Mouse (Mus musculus) kidney, embryonic 15.5 days (tissue): ENCODE measurements around the gene Nlrp5. TPM values are rescaled to one million over a fixed set of nuclear protein-coding genes. Genes with fewer than 3 reads are reported as not detected.
"Not testable (repeated sequence)": the region's sequence is repeated elsewhere in the genome, so short reads cannot be mapped to it uniquely, and the experiment has no call there.

Source experiments
- ATAC-seq: fragments of 200-750 bp; cut with Nextera tagmentation; replicated peaks from 2 replicates; pipeline ENCODE4 v1.8.0; 2017; ENCODE audit warnings: moderate TSS enrichment; ENCODE audit not compliant: low FRiP score
- H3K27ac ChIP-seq: fragments of 300-500 bp; sonication (generic); 2 replicates; pipeline ENCODE4 v1.5.1; 2015; ENCODE audit warnings: mild to moderate bottlenecking, inconsistent platforms
- H3K27me3 ChIP-seq: fragments of 300-500 bp; sonication (generic); 2 replicates; pipeline ENCODE4 v1.6.1; 2015; ENCODE audit warnings: inconsistent platforms
- H3K36me3 ChIP-seq: fragments of 300-500 bp; sonication (generic); 2 replicates; pipeline ENCODE4 v1.6.1; 2015; ENCODE audit warnings: inconsistent platforms
- H3K4me1 ChIP-seq: fragments of 300-500 bp; sonication (generic); 2 replicates; pipeline ENCODE4 v1.6.1; 2015; ENCODE audit warnings: inconsistent platforms
- H3K4me2 ChIP-seq: fragments of 300-500 bp; sonication (generic); 2 replicates; pipeline ENCODE4 v1.6.1; 2015; ENCODE audit warnings: moderate library complexity, mild to moderate bottlenecking, inconsistent platforms
- H3K4me3 ChIP-seq: fragments of 300-500 bp; sonication (generic); replicated peaks from 2 replicates; pipeline ENCODE4 v1.5.1; 2015; ENCODE audit warnings: mild to moderate bottlenecking, inconsistent platforms
- H3K9ac ChIP-seq: fragments of 300-500 bp; sonication (generic); 2 replicates; pipeline ENCODE4 v1.6.1; 2015; ENCODE audit warnings: mild to moderate bottlenecking, inconsistent platforms
- H3K9me3 ChIP-seq: fragments of 300-500 bp; sonication (generic); replicated peaks from 2 replicates; pipeline ENCODE4 v1.6.1; 2016; ENCODE audit warnings: inconsistent platforms
- WGBS: fragments of 180-500 bp; shearing (Covaris S2); methylation state at CpG from one replicate; pipeline ENCODE4 v1.1.7; 2015; ENCODE audit warnings: mixed read lengths; 5-methylcytosine and 5-hydroxymethylcytosine counted together
- microRNA-seq: library from miRNA; unstranded; fragments of <30 nt; microRNA quantifications from one replicate; pipeline ENCODE4, GENCODE M21; 2016
- polyA plus RNA-seq: library from polyadenylated mRNA; unstranded; fragments of >200 nt; fragmentation: Nextera tagmentation; extraction: Ambion mirVana; gene quantifications from 2 replicates; pipeline ENCODE4 v1.2.1, GENCODE M21; 2015

Gene Nlrp5
- not detected in 2 replicates for polyA plus RNA-seq

DNA sequence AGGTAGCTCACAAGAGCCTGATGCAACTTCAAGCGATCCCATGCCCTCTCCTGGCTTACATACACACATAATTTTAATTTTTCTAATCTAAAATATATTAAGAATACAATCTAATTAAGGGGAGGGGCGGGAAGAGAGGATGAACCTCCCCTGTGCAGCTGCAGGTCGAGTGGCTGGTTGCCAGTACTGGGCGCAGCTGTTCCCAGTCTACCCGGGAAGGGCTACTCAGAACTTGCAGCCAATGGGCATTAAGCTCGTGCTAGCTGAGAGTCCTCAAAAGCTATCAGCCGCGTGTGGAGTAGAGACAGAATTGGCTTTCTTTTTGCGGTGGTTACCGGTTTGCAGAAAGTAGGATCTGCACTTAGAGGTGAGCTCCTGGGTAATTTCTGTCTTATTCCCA, at the start of gene Nlrp5:
TSS of gene Nlrp5 (plus strand) at position 301 of the 400 bp plus-strand sequence.
- WGBS: 73% methylated on average over 10 of the region's 10 CpGs
- H3K36me3 ChIP-seq: no peaks in the 10 kb centered on the region
- H3K27me3 ChIP-seq: no peaks in the 10 kb centered on the region
- no peak for ATAC-seq
- no peak within 1 kb of the TSS for H3K27ac ChIP-seq
- no peak within 1 kb of the TSS for H3K4me3 ChIP-seq
- H3K9ac ChIP-seq: no peak within 1 kb of the TSS
- H3K9me3 ChIP-seq: peaks cover 19% of the 10 kb centered on the region
- no peak within 1 kb of the TSS for H3K4me2 ChIP-seq
- no peaks in the 10 kb centered on the region for H3K4me1 ChIP-seq

DNA sequence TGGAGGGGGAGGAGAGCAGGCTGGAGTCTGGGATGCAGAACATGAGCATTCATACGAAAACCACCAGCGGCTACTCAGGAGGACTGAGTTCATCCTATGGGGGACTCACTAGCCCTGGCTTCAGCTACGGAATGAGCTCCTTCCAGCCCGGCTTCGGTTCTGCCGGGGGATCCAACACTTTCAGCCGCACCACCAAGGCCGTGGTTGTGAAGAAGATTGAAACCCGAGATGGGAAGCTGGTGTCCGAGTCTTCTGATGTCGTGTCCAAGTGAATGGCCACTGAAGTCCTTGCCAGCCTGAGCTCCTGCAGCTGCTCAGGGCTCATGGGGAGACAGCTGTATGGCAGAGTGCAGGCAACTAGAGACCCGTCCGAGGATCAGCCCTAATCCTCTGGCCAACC, 27.4 kb upstream of the Nlrp5 start:
- not testable (repeated sequence) for H3K4me1 ChIP-seq, H3K4me2 ChIP-seq, H3K4me3 ChIP-seq, H3K27ac ChIP-seq, H3K27me3 ChIP-seq, H3K36me3 ChIP-seq, H3K9ac ChIP-seq, ATAC-seq
- peaks cover 32% of the 10 kb centered on the region for H3K9me3 ChIP-seq
- 91% methylated on average over 13 of the region's 13 CpGs for WGBS

DNA sequence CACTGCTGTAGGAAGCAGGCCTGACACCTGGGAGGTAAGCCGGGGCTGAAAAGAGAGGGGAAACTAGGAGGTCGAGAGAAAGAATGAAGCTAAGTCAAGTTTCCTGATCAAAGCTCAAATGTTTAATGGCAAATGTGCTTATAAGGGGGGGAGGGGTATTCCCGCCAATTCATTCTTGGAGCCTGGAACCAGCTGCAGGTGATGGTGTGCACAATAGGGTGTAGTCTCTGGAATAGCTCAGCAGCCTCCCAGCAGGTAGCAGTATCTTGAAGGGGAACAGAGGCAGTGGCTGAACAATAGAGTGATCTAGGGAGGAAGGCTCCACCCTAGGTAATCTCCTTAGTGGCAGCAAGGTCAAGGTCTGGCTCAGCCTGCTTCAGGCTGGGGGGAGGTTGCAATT, 84.5 kb downstream of the Nlrp5 start:
- not testable (repeated sequence) for H3K27ac ChIP-seq
- 81% methylated on average over 3 of the region's 3 CpGs for WGBS

DNA sequence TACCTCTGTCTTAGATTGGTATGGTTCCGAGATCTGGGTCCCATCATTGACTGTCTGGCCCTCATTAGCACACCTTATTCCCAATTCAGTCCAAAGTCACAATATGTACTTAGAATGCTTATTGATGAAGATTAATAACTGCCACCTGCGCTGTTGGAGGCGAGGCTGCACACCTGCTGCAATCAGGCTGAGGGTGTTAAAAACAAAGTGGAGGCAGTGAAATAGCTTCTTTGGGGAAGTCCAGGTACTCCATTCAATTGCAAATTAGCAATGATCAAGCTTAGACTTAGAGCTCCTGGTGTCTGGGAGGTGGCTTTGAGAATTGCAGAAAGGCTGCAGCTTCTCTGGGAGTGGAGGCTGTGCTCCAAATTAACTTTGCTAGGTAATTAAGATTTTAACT, 85.1 kb downstream of the Nlrp5 start:
- not testable (repeated sequence) for H3K4me2 ChIP-seq, H3K27ac ChIP-seq, H3K9ac ChIP-seq, ATAC-seq, H3K27me3 ChIP-seq, H3K36me3 ChIP-seq, H3K4me1 ChIP-seq, H3K4me3 ChIP-seq
- WGBS: 60% methylated on average over 3 of the region's 3 CpGs
- peaks cover 14% of the 10 kb centered on the region for H3K9me3 ChIP-seq

More for the DNA sequence above, 84.5 kb downstream of the Nlrp5 start:
- H3K9me3 ChIP-seq: peaks cover 16% of the 10 kb centered on the region
- H3K27me3 ChIP-seq, H3K4me2 ChIP-seq, H3K4me3 ChIP-seq, H3K36me3 ChIP-seq, H3K9ac ChIP-seq, H3K4me1 ChIP-seq, ATAC-seq: not testable (repeated sequence)

DNA sequence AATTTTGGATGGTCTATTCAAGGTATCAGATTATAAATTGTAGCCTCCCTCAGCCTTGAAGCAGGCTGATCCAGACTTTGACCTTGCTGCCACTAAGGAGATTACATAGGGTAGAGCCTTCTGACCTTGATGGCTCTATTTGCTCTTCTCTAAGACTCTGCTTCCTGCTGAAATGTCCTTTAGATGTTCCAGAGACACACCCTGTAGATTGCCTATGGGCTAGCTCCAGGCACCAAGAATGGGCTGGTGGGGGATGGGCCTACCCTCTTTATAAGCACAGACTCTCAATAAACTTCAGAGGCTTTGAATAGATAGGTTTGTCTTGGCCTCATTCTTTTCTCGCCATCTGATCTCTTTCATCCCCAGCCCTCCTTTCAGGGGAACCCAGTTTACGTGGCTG, 87.2 kb downstream of the Nlrp5 start:
- H3K9me3 ChIP-seq: peaks cover 14% of the 10 kb centered on the region
- not testable (repeated sequence) for H3K9ac ChIP-seq, H3K4me1 ChIP-seq, H3K27me3 ChIP-seq, H3K36me3 ChIP-seq, H3K27ac ChIP-seq, H3K4me2 ChIP-seq, ATAC-seq, H3K4me3 ChIP-seq
- 71% methylated on average over 2 of the region's 2 CpGs for WGBS

Small RNA genes within 50 kb of the gene (microRNA-seq; reads per million reads assigned to microRNA genes)
- gene Gm25196: not detected

Other genes starting within 250 kb of the Nlrp5 start
- not detected in 2 replicates for gene Gm10662, start 241.4 kb upstream of the Nlrp5 start, polyA plus RNA-seq
- gene Vmn1r165, start 168.6 kb upstream of the Nlrp5 start, polyA plus RNA-seq: not detected in 2 replicates
- not detected in 2 replicates for gene Vmn1r166, start 134.2 kb upstream of the Nlrp5 start, polyA plus RNA-seq
- not detected in 2 replicates for gene Gm6902, start 107.0 kb upstream of the Nlrp5 start, polyA plus RNA-seq
- gene Nlrp4e, start 84.7 kb upstream of the Nlrp5 start, polyA plus RNA-seq: not detected in 2 replicates
- not detected in 2 replicates for gene Vmn1r167, start 121.3 kb downstream of the Nlrp5 start, polyA plus RNA-seq
- not detected in 2 replicates for gene Vmn1r168, start 153.8 kb downstream of the Nlrp5 start, polyA plus RNA-seq
- not detected in 2 replicates for gene Vmn1r169, start 189.6 kb downstream of the Nlrp5 start, polyA plus RNA-seq
- gene Vmn1r170, start 220.3 kb downstream of the Nlrp5 start, polyA plus RNA-seq: not detected in 2 replicates
- gene Vmn1r171, start 244.8 kb downstream of the Nlrp5 start, polyA plus RNA-seq: not detected in 2 replicates